Mouse (Mus musculus) thymus, postnatal 25 days (tissue): ENCODE measurements around the gene Mul1.
"Not testable (repeated sequence)": the region's sequence is repeated elsewhere in the genome, so short reads cannot be mapped to it uniquely, and the experiment has no call there.

Experiments used
- DNase-seq: peaks from one replicate; pipeline ENCODE4 v3.0.0; 2022

Gene Mul1

GRCm38 (mm10) chr4:138434347-138435316 lies at the start of gene Mul1:
Mul1 (plus strand) TSS chr4:138434671.
- peak; percentile 96 for DNase-seq

DNA sequence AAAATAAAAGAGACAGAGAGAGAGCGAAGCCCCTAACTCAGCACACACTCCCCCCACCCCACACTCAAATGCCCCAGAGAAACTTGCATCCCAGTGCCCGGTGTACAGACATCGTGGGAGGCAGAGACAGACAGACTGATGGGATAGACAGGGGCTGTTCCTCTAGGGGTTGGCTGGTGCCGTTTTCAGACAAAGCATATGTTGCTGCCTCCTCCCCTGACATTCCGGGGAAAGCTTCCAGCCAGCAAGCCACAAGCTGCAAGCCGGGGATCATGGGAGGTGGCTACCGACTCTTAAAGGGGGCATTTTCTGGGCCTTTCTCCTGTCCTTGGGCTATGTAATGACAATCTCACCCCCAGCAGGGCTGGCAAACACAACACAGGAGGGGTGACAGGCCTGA lies 40.8 kb upstream of the Mul1 start:
- no peak for DNase-seq

DNA sequence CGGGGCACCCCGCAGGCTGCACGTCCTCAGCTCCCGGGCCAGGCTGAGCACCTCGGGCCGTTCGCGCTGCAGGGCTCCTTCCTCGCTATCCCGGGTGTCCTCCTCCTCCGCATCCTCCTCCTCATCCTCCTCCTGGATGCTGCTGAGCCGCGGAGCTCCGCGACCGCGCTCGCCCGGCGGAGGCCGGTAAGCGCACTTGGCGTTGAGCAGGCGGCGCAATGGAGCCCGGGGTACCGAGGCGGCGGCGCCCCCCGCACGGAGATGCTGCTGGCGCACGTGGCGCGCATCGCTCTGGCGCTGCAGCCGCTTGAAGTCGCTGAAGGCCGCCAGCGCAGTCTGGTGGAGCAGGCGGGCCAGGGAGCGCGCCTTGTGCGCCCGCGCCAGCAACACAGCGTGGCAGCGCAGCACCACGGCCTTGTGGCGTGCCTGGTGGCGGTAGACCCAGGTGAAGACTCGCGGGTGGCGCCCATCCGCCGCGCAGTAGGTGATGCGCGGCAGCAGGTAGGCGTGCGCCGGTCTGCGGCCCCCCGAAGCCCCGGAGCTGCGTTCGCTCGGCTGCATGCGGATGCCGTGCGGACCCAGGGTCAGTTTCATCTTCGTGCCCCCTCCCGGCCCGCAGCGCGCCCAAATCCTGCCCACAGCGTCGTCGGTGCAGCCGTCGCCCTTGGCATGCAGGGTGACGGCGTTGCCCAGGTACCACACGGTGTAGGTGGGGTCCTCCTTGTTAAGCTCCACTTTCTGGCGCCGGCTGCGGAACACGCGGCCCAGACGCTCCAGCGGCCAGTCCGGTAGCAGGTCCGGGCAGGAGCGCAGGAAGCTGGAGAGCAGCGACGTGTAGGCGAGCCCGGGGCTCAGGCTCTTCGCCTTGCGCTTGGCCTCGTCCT lies 39.1 kb upstream of the Mul1 start:
- no peak for DNase-seq

- no peak for DNase-seq
Observed at GRCm38 (mm10) chr4:138395971-138396645, 38.4 kb upstream of the Mul1 start, which contains the start of gene Fam43b. Fam43b (minus strand) TSS chr4:138396528.

DNA sequence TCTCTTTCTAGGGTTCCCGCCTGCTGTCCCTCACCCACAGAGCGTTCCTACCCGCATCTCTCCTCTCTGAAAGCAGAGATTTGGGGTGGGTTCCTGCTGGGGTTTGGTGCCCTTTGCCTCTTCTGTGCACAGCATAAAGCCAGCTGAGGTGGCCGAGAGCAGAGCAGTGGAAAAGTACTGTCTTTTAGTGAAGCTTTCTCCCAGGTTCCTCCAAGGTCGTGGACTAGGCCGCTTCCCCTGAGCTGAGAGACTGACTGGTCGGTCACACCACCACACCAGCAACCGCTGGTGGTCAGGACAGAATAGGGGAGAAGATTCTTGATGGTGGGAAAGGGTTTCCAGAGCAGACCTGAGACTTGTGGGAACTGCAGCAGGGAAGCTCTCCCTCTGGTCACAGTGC lies 37.8 kb upstream of the Mul1 start:
- no peak for DNase-seq

GRCm38 (mm10) chr4:138404806-138405205 lies 29.7 kb upstream of the Mul1 start:
- peak; percentile 15 for DNase-seq

DNA sequence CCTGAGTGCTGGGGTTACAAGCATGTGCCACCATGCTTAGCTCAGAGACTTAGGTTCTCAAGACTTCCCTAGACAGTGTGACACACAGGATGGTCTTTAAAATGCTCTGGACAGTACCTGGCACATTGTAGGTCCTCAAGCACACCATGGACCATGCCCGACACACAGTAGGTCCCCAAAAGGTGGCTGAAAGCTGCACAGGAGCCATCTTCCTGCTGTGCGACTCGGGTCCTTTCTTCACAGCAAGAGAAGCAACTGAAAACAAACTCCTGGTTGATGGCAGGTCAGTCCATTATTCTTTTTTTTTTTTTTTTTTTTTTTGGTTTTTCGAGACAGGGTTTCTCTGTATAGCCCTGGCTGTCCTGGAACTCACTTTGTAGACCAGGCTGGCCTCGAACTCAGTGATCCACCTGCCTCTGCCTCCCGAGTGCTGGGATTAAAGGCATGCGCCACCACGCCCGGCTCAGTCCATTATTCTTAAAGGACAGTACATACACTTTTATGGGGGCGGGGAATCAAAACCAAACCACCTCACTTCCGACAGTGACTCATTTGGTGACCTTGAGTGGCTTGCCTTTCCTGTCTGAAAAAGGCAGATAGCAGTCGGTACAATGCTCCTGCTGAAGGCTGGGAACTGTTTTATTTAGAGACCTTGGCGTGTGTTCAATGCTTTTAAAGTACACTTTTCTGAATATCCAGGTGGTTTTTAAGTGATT lies 26.8 kb upstream of the Mul1 start:
- no peak for DNase-seq

DNA sequence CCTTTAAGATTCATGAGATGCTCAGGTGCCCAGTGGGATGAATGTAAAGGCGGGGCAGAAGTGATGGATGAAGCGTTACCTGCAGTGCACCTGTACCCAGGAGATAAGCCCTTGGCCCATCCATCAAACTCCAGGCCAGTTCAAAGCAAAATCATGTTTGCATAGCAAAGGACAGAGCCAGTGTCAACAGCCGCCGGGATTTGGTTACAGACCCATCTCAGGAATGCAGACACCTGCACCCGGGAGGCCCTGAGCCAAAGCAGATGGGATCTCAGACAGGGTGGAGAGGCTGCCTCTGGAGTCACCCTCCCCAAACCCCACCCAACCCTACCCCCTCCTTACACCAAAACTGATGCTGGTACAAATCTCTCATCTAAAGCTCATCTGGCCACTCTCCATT lies 23.5 kb upstream of the Mul1 start:
- no peak for DNase-seq

- DNase-seq: no peak
Observed at GRCm38 (mm10) chr4:138411504-138412121, 22.9 kb upstream of the Mul1 start.

DNA sequence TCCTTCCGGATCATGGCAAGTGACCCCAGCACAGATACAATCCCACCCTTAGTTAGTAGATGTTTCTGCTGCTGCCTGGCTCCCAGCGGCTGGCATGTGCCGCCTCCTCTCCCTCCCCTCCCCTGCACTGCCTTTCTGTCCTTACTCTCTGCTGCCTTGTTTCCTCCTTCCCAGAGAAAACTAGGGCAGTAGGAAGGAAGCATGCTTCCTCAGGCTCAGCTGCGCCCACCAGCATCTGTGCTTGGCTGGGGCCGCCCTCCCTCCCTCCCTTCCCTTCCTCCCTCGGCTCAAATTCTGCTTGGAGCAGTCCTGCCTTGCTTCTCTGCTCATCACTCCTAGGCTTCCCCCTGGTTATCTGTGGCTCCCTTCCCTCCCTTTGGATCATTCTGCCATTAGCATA lies 19.7 kb upstream of the Mul1 start:
- no peak for DNase-seq

DNA sequence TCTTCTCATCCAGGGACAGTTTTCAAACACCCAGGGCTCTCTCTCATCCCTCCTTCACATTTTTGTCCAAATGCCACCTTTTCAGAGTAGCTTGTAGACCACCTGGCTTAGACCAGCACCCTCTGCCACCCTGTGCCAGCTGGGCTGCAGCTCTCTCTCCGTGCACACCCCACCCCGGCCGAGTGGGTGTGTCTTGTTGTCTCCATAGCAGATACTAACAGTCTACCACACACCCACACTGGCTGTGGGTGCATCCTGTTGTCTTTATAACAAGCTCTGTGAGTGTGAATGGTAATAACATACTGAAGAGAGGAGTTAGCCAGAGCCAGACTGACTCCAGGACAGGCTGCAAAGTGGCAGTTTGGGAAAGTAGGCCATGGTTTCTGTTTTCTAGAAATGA lies 18.5 kb upstream of the Mul1 start:
- no peak for DNase-seq

DNA sequence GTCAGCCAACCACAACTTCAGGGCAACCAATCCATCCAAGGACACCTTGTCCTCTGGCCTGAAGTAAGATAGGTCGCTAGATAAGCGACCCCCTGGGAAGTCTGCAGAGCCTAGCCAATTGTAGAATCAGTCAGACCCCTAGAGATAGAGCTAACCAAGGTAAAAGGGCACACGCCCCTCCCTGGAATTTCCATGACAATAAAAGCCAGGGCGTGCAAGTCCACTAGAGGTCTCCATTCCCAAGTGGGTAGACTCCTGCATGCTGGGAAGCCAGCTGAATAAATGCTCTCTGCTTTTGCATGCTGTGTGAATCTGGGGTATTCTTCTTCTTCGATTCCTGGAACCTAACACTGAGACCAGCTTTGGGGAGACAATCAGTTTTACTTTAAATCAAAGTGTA lies 18.1 kb upstream of the Mul1 start:
- DNase-seq: no peak

GRCm38 (mm10) chr4:138417882-138418281 lies 16.6 kb upstream of the Mul1 start:
- no peak for DNase-seq

GRCm38 (mm10) chr4:138418340-138418957 lies 16.0 kb upstream of the Mul1 start:
- DNase-seq: no peak

GRCm38 (mm10) chr4:138425028-138425427 lies 9.4 kb upstream of the Mul1 start:
- no peak for DNase-seq

DNA sequence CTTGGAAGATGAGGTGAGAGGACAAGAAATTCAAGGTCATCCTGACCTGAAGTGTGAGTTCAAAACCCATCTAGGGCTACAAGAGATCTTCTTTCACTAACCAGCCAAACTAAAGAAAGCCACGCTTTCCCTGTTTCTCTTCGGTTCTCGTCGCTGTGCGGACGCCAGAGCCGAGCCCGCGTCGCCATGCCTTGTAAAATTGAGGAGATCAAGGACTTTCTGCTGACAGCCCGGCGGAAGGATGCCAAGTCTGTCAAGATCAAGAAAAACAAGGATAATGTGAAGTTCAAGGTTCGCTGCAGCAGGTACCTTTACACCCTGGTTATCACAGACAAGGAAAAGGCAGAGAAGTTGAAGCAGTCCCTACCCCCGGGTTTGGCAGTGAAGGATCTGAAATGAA lies 8.9 kb upstream of the Mul1 start:
- DNase-seq: not testable (repeated sequence)

GRCm38 (mm10) chr4:138426778-138427705 lies 7.4 kb upstream of the Mul1 start:
- DNase-seq: peak; percentile 55

- peak; percentile 34 for DNase-seq
Observed at GRCm38 (mm10) chr4:138429778-138430177, 4.7 kb upstream of the Mul1 start.

- no peak for DNase-seq
Observed at GRCm38 (mm10) chr4:138431340-138431739, 3.1 kb upstream of the Mul1 start.

DNA sequence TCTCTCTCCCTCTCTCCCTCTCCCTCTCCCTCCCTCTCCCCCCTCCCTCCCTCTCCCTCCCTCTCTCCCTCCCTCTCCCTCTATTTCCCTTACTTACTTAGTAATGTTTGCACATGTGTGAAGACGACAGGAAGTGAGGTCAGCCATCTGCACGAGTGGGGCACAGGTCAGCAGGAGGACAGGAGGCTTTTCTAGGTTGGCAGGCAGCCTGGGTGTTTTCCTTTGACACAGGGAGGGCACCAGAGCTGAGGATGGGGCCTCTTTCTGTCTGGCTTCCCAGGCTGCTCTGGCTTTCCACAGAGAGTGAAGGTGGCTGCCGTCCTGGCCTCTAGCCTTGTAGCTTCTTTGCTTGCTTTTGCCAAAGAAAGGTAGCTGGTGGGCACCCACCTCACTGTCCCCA lies 5.6 kb downstream of the Mul1 start:
- DNase-seq: no peak
